Mouse (Mus musculus) CH12F3 (cell line): ENCODE data around the gene 3100002H09Rik.

Source experiments
- in situ Hi-C: fragments of 300-500 bp; cut with MboI; formaldehyde crosslinking; loops from 2 replicates; pipeline ENCODE4 v1.14.3; 2020; ENCODE audit warnings: low sequenced_read_pairs

Gene 3100002H09Rik

GRCm38 (mm10) chr4:124610703-124611102 lies at the start of gene 3100002H09Rik:
Gene 3100002H09Rik, minus strand, starts transcription at chr4:124610803.
- in situ Hi-C loops: no loop called here

GRCm38 (mm10) chr4:124659251-124660217 lies 48.9 kb upstream of the 3100002H09Rik start:
- in situ Hi-C loops: no loop called here

- in situ Hi-C loops: no loop called here
Measured at GRCm38 (mm10) chr4:124658412-124658851, 47.8 kb upstream of the 3100002H09Rik start.

DNA sequence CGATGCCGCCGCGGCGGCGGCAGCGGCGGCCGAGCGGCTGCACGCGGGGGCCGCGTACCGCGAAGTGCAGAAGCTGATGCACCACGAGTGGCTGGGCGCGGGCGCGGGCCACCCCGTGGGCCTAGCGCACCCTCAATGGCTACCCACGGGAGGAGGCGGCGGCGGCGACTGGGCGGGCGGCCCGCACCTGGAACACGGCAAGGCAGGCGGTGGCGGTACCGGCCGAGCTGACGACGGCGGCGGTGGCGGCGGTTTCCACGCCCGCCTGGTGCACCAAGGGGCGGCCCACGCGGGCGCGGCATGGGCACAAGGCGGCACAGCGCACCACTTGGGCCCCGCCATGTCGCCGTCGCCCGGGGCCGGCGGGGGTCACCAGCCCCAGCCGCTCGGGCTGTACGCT lies 47.2 kb upstream of the 3100002H09Rik start:
- in situ Hi-C loops: no loop called here

DNA sequence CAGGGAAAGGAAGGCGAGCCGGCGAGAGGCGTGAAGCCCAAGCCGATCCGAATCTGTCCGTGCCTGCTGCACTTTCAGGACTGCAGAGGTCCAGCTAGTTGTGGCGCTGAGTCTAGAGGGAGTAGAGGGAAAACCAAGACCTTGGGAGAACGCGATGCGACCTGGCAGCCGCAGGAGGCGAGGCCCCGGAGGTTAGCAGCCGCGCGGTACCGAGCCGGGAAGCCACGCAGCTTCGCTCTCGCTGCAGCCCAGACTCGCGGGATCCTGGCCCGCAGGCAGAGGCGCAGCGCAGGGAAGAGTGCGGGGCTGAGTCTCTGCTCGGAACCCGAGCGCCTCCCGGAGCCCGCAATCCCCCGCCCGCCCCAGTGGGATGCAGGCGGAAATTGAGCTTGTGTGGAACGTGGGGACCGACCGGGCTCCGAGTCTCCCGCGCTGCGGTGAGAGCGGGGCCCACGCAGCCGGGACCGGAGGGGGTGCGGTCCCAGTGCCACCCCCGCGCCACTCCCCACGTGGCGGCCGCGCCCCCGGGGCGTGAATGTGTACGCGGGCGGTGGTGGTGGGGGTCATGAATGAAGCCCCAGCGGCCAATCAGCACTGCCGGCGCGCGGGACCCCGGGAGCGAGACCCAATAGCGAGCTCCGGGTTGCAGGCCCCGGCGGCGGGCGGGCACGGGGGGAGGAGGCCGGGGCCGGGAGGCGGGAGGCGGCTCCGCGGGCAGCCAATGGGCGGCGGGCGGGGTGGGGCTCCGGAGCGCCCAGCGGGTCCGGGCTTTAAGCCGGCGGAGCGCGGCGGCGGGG lies 46.4 kb upstream of the 3100002H09Rik start:
- in situ Hi-C loops: no loop called here

DNA sequence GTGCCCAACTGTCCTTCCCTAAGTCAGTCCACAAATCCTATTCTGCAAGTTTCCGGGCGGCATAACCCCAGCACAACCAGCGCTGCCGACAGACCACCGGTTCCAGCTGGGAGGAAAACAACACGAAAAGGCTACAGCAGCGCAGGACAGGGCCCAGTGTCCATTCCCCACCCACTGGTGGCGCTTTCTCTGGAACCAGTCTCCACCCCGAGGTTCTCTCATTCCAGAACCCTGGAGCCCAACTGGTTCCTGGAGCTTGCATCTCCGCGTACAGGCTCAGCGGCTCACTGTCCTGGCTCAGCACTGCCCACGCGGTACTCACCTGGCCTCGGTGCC lies 45.9 kb upstream of the 3100002H09Rik start, which contains the start of gene Pou3f1:
TSS of gene Pou3f1 (plus strand) at position 290 of the 336 bp plus-strand sequence.
- in situ Hi-C loops: no loop called here

GRCm38 (mm10) chr4:124652886-124653285 lies 42.3 kb upstream of the 3100002H09Rik start:
- in situ Hi-C loops: no loop called here

DNA sequence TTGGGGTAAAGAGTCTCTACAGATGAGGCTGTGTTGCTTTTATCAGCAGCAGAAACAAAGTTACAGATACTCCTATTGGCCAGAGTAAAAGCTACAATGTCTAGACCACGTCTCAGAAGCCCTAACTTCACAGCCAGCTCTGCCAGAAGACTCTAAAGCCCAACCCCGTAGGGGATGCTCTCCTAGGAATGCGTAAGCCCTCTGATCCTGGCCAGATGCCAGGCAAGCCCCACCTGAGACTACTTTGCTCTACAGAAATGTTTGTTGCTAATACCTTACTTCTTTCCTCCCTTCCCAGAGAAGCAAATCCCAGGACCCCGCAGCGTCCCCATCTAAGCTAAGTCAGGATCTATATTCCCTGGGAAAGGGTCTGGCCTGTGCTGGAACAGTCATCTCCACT lies 37.3 kb upstream of the 3100002H09Rik start:
- in situ Hi-C loops: no loop called here

DNA sequence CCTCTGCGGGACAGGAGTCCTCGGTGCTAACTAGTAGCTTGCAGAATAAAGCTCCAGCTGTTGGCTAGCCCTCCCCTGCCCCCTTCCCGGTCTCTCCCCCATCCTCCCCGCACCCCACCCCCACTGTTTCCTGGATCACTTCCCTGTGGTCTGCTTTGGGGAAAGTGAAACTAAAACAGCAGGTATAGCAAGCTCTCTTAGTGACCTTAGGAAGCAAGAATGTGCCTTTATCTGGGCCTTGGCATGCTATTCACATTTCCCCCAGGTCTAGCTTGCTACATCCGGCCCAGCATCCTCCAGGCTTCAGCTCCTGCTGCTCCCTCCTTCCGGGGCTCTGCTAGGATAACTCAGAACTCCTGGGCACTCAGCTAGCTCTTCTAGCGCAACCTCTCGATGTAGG lies 36.0 kb upstream of the 3100002H09Rik start:
- in situ Hi-C loops: no loop called here

DNA sequence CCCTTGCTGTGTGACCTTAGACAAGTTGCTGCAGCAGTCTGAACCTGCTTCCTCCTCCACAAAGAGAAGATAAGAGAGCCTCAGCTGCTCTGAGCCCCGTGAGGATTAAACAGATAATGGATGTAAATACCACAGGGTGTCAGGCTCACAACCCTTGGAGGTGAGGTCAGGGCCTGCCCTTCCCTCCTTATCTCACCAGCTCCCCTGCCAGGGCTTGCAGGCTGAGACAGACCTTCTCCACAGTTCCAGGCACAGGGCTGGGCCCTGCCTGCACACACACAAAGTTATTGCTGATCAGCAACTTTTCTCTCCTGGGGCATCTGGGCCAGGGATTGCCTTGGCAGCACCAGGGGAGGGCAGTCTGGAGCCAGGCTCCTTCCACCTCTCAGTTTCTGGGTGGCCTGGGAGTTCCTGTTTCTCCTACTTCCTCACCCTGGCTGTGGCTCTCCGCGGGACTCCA lies 34.4 kb upstream of the 3100002H09Rik start:
- in situ Hi-C loops: no loop called here

- in situ Hi-C loops: no loop called here
Measured at GRCm38 (mm10) chr4:124643859-124644258, 33.3 kb upstream of the 3100002H09Rik start.

GRCm38 (mm10) chr4:124639715-124640114 lies 29.1 kb upstream of the 3100002H09Rik start:
- in situ Hi-C loops: no loop called here

DNA sequence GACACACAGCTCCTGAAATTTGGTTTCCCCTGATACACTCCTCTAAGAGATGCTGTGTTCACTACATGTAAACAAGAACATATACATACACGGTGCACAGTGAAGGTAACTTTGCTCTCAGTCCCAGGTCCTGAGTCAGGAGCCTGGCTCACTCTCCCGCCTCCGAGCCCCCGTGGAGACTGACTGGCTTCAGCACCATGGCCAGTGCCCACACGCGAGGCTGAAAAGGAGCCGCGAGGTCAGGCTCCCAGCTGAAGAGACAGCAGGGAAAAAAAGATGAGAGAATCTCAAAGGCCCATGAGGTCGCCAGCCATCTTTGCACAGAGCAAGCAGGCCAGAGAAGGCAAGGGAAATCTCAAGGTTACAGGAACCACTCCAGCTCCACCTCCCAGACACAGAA lies 22.7 kb upstream of the 3100002H09Rik start:
- in situ Hi-C loops: no loop called here

- in situ Hi-C loops: no loop called here
Measured at GRCm38 (mm10) chr4:124632856-124633255, 22.3 kb upstream of the 3100002H09Rik start.

- in situ Hi-C loops: no loop called here
Measured at GRCm38 (mm10) chr4:124631456-124631855, 20.9 kb upstream of the 3100002H09Rik start.

- in situ Hi-C loops: no loop called here
Measured at GRCm38 (mm10) chr4:124626836-124627235, 16.2 kb upstream of the 3100002H09Rik start.

- in situ Hi-C loops: no loop called here
Measured at GRCm38 (mm10) chr4:124624111-124624581, 13.5 kb upstream of the 3100002H09Rik start.

GRCm38 (mm10) chr4:124622566-124622965 lies 12.0 kb upstream of the 3100002H09Rik start:
- in situ Hi-C loops: no loop called here

GRCm38 (mm10) chr4:124621406-124621805 lies 10.8 kb upstream of the 3100002H09Rik start:
- in situ Hi-C loops: no loop called here

DNA sequence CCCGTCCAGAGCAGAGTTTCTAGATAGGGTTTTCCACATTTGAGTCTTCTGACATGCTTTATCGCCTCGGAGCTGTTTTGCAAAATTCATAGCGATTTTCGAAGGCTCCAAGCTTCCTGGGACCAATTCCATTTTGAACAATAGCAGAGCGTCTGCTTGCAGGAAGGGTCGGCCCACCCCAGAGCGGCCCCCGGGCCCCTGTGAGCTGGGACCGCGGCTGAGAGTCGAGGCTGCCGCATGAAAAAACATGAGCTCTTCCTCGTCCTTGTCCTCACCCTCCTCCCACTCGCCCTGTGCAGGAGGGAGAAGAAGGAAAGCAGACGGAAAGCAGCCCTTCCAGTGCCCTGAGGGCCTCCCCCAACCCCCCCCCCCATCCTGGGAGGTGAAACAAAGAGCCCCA lies 8.0 kb upstream of the 3100002H09Rik start:
- in situ Hi-C loops: no loop called here

GRCm38 (mm10) chr4:124616636-124617035 lies 6.0 kb upstream of the 3100002H09Rik start:
- in situ Hi-C loops: no loop called here
